Mouse (Mus musculus) ES-E14 (cell line): ENCODE data around the gene Tctn1. TPM values are rescaled to one million over a fixed set of nuclear protein-coding genes. Genes with fewer than 3 reads are reported as not detected.
A peak's percentile ranks its signal among the peaks of the same experiment; 100 is the strongest.

Experiments used
- DNase-seq: peaks from one replicate; pipeline ENCODE4 v3.0.0-alpha.2; 2013; ENCODE audit warnings: low read depth, low spot score
- H3K27ac ChIP-seq: 2 replicates; pipeline ENCODE4 v1.5.1; 2012; ENCODE audit warnings: low read depth, mild to moderate bottlenecking, low read length, moderate library complexity, mixed read lengths; ENCODE audit not compliant: poor library complexity, insufficient read depth, severe bottlenecking
- H3K36me3 ChIP-seq: 2 replicates; pipeline ENCODE4 v1.6.1; 2012; ENCODE audit warnings: mild to moderate bottlenecking, low read length, moderate library complexity, mixed read lengths; ENCODE audit not compliant: control insufficient read depth, poor library complexity, insufficient read depth, severe bottlenecking
- H3K4me1 ChIP-seq, 2 experiments: fragments of 150-350 bp in 1 of 2; sonication (generic) in 1 of 2; 2 replicates each; pipeline ENCODE4 v1.6.1; 2012; ENCODE audit warnings: low read length in 2 of 2, mild to moderate bottlenecking in 1 of 2, mixed read lengths in 1 of 2; ENCODE audit not compliant: control insufficient read depth in 2 of 2, insufficient read depth in 2 of 2, poor library complexity in 1 of 2
- H3K4me3 ChIP-seq, 2 experiments: fragments of 150-350 bp in 1 of 2; sonication (generic) in 1 of 2; 2 replicates each; pipeline ENCODE4 v1.5.1; 2012; ENCODE audit warnings: low read length in 2 of 2, low read depth in 1 of 2, mild to moderate bottlenecking in 1 of 2, mixed read lengths in 1 of 2; ENCODE audit not compliant: insufficient read depth in 1 of 2, poor library complexity in 1 of 2, severe bottlenecking in 1 of 2
- H3K9ac ChIP-seq: 2 replicates; pipeline ENCODE4 v1.6.1; 2012; ENCODE audit warnings: low read depth, mild to moderate bottlenecking, low read length, mixed read lengths; ENCODE audit not compliant: poor library complexity, insufficient read depth, severe bottlenecking
- H3K9me3 ChIP-seq: fragments of 150-350 bp; sonication (generic); 2 replicates; pipeline ENCODE4 v1.6.1; 2012; ENCODE audit warnings: low read depth, mild to moderate bottlenecking, low read length; ENCODE audit not compliant: control insufficient read depth, insufficient read depth
- CHD2 ChIP-seq: IDR thresholded peaks from 2 replicates; pipeline ENCODE4 v1.6.1; 2014; ENCODE audit warnings: mild to moderate bottlenecking, low read depth, low read length, inconsistent platforms
- HCFC1 ChIP-seq: IDR thresholded peaks from 2 replicates; pipeline ENCODE4 v1.6.1; 2012; ENCODE audit warnings: low read length, inconsistent platforms, borderline replicate concordance; ENCODE audit not compliant: insufficient read depth
- MAFK ChIP-seq: IDR thresholded peaks from 2 replicates; pipeline ENCODE4 v1.6.1; 2014; ENCODE audit warnings: mild to moderate bottlenecking, low read depth, low read length, inconsistent platforms; ENCODE audit not compliant: insufficient read depth
- ZC3H11A ChIP-seq: IDR thresholded peaks from 2 replicates; pipeline ENCODE4 v1.6.1; 2012; ENCODE audit warnings: low read depth, mild to moderate bottlenecking, inconsistent platforms, low read length, borderline replicate concordance
- ZNF384 ChIP-seq: IDR thresholded peaks from 2 replicates; pipeline ENCODE4 v1.6.1; 2012; ENCODE audit warnings: low read depth, low read length, inconsistent platforms
- in situ Hi-C, 2 experiments: fragments of 600-800 bp; cut with MboI; formaldehyde crosslinking; loops; one replicate each; pipeline ENCODE4 v1.15.1; 2025; ENCODE audit warnings: low sequenced_read_pairs in 2 of 2, inconsistent platforms in 1 of 2; ENCODE audit not compliant: unreplicated experiment in 2 of 2
- total RNA-seq: library from RNA; depleted of rRNA; stranded (reverse); fragments of 300-350 nt; gene quantifications from 2 replicates; pipeline ENCODE4 v1.2.3, GENCODE M21; 2012

The Tctn1 gene
- total RNA-seq, 1 experiment = 15.4 TPM

DNA sequence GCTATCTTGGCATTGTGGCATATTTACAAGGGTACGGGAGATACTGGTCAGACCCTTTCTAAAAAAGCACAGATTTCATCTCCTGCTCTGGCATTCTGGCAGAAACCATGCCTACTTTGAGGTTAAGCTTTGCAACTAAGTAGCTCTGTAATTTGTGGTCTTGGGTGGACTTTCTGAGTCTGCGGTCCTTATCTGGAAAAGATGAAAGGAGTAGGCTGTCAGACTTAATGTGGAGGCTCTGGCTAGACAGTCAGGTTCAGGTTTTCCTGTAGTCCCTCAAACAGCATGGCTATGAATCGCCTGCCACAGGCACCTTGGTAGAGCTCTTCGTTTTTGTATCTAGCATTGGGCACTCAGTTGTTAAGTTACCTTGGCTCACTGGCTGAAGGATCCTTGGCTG, 22.8 kb upstream of the Tctn1 start:
- in situ Hi-C loops = no loop called here

DNA sequence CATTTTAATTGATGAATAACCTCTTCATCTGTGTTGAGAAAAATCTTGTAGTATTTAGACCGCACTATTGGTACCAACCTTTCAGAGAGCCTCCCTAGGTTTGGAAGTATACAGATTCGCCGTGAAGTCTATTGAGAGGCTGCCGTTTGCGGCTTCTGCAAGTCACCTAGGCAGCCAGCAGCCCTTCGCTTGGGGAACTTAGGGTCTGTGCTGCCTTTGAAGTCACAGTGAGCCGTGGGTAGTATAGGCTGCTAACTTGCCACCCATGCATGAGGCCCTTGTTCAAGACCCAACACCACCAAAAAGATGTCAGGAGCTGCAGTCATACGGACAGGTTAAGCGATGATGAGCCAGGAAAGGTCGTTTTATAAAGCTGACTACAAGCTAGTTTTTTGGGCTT, 21.9 kb upstream of the Tctn1 start:
- DNase-seq = no peak
- no peaks in the 10 kb centered on the region for H3K9me3 ChIP-seq
- no peak overlapping the region for H3K9ac ChIP-seq
- TF ChIP-seq HCFC1 = no peak
- TF ChIP-seq CHD2 = no peak
- no peak for TF ChIP-seq ZC3H11A
- no peak for TF ChIP-seq ZNF384
- no peak for TF ChIP-seq MAFK
- H3K36me3 ChIP-seq = peaks cover 5% of the 10 kb centered on the region
- H3K27ac ChIP-seq = no peak overlapping the region
- in situ Hi-C loops = no loop called here
- peaks cover 4 to 6% of the 10 kb centered on the region in 2 experiments for H3K4me1 ChIP-seq
- H3K4me3 ChIP-seq = no peak overlapping the region

More for the DNA sequence above, 22.8 kb upstream of the Tctn1 start:
- peaks cover 6 to 7% of the 10 kb centered on the region in 2 experiments for H3K4me1 ChIP-seq
- H3K27ac ChIP-seq = no peak overlapping the region
- H3K9me3 ChIP-seq = no peaks in the 10 kb centered on the region
- no peak overlapping the region for H3K4me3 ChIP-seq
- DNase-seq = no peak
- TF ChIP-seq MAFK = no peak
- no peak for TF ChIP-seq CHD2
- no peak for TF ChIP-seq ZNF384
- no peak for TF ChIP-seq HCFC1
- TF ChIP-seq ZC3H11A = no peak
- H3K9ac ChIP-seq = no peak overlapping the region
- peaks cover 5% of the 10 kb centered on the region for H3K36me3 ChIP-seq

DNA sequence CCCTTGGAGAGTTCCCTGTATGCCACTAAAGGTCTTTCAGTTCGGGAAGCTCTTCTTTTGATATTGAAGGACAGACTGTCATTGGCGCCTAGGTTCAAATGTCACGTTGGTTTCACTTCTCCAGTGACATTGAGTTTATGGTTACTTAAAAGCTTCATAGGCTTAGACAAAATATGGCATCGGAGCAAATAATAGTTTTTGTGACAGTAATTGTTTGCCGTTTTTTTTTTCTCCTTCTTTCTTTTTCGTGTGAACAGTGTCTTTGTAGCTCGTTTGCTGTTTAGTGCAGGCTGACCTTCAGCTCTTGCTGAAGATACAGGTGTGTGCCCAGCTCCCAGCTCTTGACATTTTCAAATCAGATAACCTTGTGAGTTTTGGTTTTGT, 21.5 kb upstream of the Tctn1 start:
- Histone ChIP-seq H3K9me3 (no peaks in the 10 kb centered on the region), H3K4me3 (peak overlapping the region in 1 of 2 experiments; percentile 97; a peak in 2 of 4 replicates), H3K27ac (no peak overlapping the region), H3K36me3 (peaks cover 5% of the 10 kb centered on the region), H3K9ac (no peak overlapping the region), H3K4me1 (peaks cover 3 to 4% of the 10 kb centered on the region in 2 experiments)
- in situ Hi-C loops = no loop called here
- DNase-seq = no peak
- TF ChIP-seq MAFK (no peak), CHD2 (no peak), ZC3H11A (no peak), ZNF384 (no peak)

DNA sequence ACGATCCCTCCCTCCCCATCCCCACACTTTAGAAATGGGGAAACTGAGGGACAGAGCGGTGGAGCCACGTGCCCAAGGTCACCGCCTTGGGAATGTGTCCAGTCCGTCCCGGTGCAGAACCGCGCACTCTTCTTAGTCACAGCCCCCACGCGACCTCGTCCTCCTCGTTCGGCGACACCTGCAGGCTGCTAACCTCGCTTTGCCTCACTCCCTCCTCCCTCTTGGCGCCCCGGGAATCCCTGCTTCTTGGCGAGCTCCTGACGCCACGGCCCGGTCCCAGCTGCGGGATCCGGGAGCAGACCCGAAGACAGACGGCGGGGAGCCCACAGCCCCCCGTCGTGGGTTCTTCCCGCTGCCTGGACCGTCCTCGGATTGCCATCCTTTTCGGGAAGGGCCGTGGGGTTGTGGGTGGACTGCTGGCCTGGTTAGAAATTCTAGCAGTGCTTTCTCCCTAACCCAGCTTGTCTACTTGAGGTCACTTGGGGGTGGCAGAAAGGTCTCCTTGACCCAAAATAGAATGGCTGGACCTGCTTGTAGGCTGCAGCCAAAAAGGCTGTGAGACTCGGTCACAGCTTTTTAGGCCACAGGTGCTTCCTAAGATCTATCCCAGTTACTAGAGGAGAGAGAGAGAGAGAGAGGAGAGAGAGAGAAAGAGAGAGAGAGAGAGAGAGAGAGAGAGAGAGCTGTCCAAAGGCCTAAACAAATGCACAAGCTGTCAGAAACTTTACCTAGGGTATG, 20.9 kb upstream of the Tctn1 start:
- peak overlapping the region; percentile 84 for H3K9ac ChIP-seq
- H3K4me3 ChIP-seq = peak overlapping the region; percentile 90 to 97
- no peak for DNase-seq
- no peaks in the 10 kb centered on the region for H3K9me3 ChIP-seq
- no peak overlapping the region for H3K27ac ChIP-seq
- peaks cover 4 to 5% of the 10 kb centered on the region in 2 experiments for H3K4me1 ChIP-seq
- TF ChIP-seq CHD2 (no peak), MAFK (no peak), HCFC1 (no peak), ZC3H11A (no peak), ZNF384 (no peak)
- peaks cover 5% of the 10 kb centered on the region for H3K36me3 ChIP-seq
- in situ Hi-C loops = no loop called here
